Mouse (Mus musculus) spleen, adult 18-20 months (tissue): Measurements from ENCODE around the gene Alpl.

Experiments used
- DNase-seq, 2 experiments: peaks; one replicate each; pipeline ENCODE4 v3.0.0; 2022; ENCODE audit warnings: mixed read lengths in 2 of 2

The Alpl gene

GRCm38 (mm10) chr4:137732361-137732760 lies 63.8 kb downstream of the Alpl start:
- no peak for DNase-seq

DNA sequence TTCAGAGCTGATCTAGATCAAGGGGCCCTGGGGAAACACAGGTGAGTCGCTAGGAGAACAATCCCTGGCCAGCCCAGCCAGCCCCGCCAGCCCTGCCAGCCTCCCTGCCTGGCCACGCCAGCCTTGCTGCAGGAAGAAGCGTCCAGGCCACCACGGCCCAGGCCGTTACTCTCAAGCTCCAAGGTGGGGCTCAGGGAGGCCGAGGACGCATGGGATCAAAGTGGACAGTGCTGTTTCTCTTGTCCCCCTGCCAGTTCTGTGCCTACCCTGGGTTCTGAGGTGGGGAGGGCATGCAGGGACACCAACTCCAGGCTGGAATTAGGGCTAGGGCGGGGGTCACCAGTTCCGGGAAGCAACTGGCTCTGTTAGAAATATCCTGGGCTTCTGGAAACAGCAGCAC lies 64.3 kb downstream of the Alpl start:
- no peak for DNase-seq

DNA sequence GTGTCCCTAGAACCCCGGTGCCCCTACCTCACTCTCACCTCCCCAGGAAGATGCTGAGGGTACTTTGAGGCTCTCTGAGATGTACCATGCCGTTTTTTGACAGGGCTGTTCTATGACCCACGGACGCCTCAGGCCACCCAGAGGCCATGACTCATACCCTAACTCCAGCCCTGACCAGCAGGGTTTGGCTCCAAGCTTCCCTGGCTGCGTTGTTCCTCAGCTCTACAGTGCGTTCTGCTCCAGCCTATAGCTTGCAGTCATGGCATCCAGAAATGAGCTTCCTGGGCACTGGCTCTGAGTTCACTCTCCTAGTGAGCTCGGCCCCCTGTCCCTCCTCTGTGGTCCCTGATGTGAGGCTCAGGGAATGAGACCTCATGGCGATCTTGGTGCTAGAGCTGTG lies 65.4 kb downstream of the Alpl start:
- DNase-seq: no peak

DNA sequence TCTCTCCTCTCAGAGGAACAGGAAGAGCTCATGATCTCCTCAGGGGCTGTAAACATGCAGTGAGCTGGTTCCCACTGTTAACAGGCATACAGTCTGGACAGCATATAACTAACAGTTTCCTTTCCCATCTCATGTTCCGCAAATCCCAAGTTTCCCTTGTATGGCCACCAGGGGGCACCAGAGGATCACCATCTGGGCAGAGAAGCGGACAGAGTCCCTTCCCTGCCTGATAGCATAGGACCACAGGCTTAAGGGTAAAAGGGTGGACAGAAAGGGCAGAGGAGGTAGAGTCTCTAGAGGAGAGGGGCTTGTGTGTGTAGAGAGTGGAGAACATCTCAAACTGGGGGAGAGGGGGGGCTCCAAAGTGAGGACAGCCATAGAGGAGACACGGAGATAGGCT lies 66.0 kb downstream of the Alpl start:
- peak; percentile 67 to 87 for DNase-seq

DNA sequence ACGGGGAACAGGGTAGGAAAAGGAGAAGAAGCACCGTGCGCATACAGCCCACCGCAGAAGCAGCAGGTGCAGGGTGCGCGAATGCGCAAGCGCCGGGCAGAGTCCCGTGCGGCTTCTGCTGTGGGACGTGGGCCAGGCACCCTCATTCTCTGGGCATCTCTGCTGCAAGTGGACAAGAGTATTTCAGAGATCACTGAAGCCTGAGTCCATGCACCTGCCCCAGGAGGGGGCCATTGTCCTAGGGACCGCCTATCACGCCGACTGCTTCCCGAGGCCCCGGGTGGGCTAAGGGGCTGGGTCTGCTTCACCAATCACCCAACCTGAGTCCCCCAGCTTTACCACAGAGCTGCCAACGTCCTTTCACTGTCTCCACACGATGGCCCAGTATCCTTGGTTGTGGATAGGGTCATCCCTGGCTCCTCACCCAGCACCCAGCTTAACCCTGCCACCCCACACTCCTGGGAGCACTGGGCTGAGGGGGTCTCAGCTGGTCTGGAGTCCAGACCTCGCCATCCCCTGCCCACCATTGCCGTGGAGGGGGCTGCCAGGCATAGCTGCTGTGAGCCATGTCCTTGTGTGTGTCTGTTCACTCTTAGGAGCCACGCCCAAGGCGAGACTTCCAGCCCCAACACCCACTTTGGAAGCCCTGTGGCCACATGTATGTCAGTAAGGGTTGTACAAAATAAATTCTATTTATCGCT lies 66.9 kb downstream of the Alpl start:
- DNase-seq: no peak

- no peak for DNase-seq
These were observed 67.6 kb downstream of the Alpl start for GRCm38 (mm10) chr4:137728399-137729154.

DNA sequence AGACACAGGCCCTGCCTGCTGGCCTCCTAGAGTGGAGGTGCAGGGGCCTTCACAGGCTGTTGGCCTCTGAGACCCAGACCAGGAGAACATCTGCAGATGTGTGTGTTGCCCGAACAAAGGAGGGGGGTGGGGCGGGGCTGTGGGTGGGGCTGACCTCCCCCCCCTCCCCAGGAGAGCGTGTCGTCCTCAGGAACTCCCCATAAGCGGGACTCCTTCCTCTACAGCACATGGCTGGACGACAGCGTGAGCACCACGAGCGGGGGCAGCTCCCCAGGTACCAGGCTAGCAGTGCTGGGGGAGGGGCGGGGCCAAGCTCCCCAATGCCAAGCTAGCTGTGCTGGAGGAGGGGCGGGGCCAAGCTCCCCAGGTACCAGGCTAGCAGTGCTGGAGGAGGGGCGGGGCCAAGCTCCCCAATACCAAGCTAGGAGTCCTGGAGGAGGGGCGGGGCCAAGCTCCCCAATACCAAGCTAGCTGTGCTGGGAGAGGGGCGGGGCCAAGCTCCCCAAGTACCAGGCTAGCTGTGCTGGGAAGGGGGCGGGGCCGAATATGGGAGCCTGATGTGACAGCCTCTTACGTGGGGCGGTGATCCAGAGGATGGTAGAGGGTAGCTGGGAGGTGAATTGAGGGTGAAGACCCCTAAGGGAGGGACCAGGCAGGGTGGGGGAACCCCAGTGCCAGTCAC lies 68.5 kb downstream of the Alpl start:
- DNase-seq: no peak

DNA sequence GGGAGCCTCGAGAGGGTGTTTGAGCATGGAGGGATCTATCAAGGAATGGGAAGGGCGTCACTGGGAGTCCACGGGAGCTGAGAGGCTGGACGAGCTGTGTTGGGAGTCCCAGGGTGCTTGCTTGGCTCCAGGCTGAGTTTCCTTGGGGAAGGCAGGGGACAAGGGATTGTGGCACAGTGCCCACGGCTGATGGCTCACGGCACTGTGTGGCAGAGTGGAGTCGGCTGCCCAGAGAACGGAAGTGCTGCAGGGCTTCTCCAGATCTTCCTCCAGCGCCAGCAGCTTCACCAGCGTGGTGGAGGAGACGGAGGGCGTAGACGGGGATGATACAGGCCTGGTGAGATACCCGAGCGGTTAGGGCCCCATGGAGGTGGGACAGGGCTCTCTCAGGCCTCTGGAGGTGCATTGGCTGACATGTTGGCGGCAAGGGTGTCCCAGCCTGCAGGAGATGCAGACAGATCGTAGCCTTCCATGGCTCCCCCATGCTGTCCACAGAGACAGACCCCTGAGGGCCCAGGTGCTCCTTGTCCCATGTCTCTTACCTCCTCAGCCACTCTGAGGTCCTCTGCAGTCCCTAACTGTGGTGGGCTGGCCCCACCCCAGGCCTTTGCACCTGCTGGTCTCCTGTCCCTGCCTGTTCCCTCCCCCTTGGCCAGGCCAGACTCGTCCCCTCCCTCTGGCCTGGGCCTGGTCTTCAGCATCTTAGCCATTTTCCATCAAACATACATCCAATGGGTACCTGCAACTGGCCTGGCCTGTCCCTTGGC lies 69.3 kb downstream of the Alpl start:
- no peak for DNase-seq

DNA sequence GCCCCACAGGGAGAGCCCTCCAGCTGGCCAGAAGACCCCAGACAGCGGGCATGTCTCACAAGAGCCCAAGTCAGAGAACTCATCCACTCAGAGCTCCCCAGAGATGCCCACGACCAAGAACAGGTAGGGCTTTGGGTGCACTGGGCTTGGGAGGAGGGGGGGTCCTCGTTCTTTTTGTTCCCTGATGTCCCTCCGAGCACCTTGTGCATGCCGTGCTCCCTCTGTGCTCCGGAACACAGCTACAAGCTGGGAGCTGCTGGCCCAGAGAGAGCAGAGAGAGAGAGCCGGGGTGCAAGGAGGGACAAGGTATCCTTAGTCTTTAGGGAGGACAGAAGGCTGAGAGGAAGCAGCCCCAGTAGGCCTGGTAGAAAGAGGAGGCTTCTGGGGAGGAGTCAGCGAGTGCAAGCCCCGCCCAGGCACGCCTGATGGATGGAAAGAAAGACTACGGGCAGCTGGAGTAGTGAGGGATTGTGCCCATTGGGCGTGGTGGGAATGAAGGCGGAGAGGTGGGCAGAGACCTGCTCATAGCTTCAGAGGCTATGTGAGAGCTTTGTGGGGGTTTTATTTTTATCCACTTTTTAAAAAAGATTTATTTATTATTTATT lies 70.5 kb downstream of the Alpl start:
- no peak for DNase-seq

GRCm38 (mm10) chr4:137724766-137725165 lies 71.4 kb downstream of the Alpl start:
- DNase-seq: peak; percentile 67 to 75

DNA sequence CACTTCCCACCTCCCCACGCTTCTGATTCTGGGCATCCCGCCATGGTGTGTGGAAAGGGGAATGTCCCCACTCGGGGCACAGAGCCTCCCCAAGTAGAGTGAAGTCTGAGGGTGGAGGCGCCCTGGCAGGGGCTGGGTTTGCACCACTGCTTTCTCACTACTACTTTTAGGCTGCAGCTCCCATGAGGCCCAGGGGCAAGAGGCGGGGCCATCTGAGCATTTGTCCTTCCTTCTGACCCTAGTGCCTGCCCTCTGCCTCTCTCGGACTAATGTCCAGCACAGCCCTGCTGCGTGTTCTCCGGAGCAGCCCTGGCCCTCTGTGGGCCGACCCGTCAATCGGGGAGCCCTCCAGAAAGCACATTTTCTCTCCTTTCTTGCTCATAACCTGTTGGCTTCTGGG lies 72.0 kb downstream of the Alpl start:
- peak; percentile 55 to 60 for DNase-seq

DNA sequence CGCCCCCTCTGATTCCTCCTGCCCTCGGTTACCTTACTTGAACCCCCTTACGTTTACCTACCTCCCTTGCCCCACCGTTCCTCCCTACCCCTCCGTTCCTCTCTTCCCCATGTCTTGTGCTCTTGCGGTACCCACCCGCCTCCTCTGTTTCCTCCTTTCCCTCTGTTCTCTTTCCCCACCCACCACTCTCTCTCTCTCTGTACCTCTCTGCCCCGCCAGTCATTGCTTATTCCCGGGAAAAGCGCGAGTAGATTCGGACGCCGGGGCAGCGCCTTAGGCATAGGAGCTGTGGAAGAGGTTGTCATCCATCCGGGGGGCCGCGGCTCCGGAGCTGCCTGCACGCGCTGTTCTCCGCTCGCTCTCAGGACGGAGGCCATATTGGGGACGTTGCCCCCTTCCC lies 72.7 kb downstream of the Alpl start:
- DNase-seq: peak in 1 of 2 experiments; percentile 19

- DNase-seq: peak; percentile 45 to 77
These were observed 73.3 kb downstream of the Alpl start for GRCm38 (mm10) chr4:137722692-137723427.

GRCm38 (mm10) chr4:137722230-137722629 lies 74.0 kb downstream of the Alpl start:
- no peak for DNase-seq

DNA sequence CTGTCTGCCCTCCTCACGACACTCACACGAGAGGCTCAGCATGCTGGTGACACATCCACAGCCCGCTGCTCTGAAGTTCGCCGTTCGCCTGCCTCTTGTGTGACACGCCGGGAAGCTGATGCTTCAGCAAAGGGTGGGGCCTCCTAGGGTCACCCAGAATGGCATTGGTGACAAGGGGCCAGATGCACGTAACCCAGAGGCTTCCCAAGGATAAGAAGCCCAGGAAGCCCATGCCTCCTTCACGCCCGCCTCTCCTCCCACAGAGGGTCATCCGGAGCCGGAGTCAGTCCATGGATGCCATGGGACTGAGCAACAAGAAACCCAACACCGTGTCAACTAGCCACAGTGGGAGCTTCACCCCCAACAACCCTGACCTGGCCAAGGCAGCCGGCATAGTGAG lies 74.6 kb downstream of the Alpl start:
- DNase-seq: no peak

- no peak for DNase-seq
These were observed 76.7 kb downstream of the Alpl start for GRCm38 (mm10) chr4:137719378-137720077.

DNA sequence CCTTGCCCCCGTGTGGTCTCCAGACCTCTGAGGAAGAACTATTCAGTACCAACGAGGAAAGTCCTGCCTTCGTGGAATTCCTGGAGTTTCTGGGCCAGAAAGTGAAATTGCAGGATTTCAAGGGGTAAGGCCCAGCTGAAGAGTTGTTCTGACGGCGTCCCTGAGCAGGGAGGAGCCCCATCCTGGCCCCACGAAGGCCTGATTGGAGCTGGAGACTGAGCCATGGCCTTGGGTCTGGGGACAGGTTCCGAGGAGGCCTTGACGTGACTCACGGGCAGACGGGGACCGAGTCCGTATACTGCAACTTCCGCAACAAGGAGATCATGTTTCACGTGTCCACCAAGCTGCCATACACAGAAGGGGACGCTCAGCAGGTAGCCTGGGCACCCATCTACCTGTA lies 78.5 kb downstream of the Alpl start:
- DNase-seq: no peak

DNA sequence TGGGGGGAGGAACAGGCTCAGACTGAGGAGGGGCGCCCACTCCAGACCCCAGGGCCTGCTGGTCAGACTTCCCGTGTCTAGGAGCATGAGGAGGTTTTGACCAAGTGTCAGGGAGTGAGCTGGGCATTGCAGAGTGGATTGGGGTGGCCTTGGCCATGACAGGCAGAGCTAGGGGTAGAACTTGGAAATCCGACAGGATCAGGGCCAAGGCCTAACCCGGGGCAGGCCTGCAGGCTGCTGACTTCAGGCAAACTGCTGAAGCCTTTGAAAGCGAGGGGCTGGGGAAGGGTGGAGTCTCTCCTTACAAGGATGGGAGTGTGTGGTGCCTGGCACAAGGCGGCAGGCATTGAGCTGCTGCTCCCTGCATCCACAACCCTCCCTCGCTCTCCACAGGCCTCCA lies 79.2 kb downstream of the Alpl start:
- DNase-seq: no peak

DNA sequence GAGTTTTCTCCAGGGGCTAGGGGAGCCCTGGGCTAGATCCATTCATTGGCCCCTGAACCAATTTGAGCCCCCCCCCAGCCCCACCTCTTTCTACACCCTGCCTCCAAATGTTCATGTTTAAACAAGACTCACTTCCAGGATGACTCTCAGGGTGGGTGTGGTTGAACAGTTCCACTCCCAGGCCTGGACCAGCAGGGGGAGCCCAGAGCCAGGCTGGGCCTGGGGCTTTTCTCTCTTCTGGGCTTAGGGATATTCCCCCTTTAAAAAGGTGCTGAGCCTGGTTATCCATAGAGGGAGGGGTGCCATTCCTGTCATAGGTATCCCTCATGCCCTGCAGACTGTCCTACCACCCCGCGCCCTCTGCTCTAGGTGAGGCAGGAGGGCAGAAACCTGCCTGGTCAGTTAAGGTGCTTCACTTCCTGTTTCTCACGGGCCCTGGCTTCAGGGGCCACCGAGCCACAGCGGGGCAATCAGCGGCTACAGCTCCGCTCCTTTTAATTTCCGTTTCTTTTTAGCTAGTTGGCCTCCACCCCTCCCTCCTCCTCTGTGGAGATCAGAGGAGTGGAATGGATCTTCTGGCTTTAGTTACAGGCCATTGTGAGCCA lies 82.1 kb downstream of the Alpl start:
- DNase-seq: no peak

DNA sequence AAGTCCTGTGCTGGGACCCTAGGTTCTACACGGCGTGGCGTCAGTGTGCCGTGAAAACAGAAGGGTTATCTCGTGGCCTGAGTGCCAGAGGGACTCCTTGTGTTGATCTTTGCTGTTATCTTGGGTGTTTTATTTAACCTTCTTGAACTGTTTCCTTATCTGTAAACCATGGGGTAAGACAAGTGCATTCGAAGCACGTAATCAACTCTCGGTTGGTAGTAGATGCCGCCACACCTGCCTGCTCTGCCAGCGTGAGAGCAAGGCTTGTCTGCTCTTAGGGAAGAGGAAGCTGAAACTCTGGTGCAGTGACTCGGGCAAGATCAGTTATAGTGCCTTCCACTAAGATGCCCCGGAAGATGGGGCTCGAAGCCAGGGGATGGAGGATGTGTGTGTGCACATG lies 83.2 kb downstream of the Alpl start:
- DNase-seq: no peak
